Mouse (Mus musculus): ENCODE data around the gene Mgat4e.
"Not testable (repeated sequence)": the region's sequence is repeated elsewhere in the genome, so short reads cannot be mapped to it uniquely, and the experiment has no call there.

Mgat4e gene

DNA sequence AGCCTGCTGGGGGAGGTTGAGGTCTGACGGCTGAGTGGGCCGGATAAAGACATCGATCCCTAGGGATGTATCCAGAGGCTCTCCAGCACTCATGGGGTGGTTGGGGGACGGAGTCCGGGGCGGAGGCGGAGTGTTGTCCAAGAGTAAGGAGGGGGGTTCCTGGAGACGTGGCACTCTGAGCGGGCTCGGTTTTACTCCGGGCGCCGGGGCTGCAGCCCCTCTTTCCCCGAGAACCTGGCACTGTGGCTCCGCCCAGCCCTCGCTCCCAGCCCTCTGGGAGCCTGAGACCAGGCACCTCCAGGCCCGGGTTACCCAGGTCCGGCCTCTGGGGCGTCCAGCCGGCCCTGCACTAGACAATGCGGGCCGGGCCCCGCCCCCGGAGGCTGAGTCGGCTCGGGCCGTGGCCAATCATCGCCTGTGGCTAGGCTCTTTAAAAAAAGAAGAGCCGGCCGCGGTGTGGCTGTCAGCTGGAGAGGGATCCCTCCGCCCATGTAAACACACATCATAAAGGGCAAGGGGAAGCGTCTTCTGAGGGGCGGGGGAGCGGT, 7.3 kb upstream of the Mgat4e start:
- intact Hi-C loops (cut with DNase I), result no loop called here

DNA sequence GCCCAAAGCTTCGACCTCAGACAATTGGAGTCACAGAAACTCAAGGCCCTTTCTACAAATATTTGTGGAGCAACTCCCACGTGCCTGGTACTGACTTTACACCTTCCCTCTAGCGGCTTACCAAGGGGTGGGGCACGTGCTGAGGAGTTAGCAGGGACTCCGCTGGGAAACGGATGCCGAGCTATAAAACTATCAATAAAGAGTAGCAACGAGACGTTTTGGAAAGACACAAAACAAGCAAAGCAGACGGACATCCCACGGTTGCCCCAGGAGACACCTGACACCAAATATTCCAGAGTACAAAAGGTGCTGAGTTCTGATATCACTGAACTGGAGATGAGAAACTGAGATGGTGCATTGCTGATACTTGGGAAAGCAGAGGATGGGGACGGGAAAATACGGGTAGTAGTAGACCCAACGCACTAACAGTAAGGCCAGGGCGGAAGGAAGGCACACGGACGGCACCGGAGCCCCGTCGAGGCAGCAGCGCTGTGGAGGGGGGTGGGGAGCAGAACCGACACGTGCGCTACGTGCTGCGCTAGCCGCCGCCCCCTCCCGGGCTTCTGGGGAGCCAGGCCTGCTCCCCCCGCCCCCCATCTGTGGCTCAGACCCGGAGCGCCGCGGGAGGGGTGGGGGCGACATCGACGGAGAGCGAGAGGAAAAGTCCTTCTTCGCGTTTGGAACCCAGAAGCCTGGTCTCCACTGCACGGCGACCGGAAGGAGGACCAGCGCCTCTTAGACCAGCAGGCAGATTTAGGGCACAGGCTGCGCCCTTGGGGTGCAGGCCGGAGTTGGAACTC, 6.6 kb upstream of the Mgat4e start:
- intact Hi-C loops (cut with DNase I), result no loop called here

DNA sequence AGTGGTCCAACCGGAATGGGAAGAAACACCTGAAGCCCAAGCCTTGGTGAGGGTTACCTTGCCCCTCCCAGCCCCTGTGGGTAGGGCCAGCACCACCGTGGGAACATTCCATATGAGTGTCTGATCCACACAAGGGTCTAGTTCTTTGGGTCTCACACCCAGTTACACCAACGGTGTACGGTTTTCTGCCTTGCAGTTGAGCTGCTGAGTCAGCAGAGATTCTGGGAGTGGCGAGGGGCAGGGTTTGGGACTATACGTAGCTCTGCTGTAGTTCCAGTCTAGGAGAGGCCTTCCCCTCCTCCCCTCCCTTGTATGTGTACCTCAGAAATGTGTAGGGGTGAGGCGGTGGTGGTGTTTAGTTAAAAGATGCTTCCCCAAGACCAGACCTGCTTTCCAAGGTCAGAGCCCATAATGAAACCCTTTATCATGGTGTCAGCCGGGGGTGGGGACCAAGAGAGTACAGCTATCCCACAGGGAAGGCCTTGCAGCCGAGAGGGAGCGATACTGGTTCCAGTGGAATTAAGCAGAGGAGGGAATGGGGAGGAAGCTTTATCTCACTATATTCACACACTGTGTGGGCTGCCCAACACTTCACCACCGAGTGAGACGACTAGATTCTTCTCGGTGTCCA, 5.9 kb upstream of the Mgat4e start:
- intact Hi-C loops (cut with DNase I), result no loop called here

DNA sequence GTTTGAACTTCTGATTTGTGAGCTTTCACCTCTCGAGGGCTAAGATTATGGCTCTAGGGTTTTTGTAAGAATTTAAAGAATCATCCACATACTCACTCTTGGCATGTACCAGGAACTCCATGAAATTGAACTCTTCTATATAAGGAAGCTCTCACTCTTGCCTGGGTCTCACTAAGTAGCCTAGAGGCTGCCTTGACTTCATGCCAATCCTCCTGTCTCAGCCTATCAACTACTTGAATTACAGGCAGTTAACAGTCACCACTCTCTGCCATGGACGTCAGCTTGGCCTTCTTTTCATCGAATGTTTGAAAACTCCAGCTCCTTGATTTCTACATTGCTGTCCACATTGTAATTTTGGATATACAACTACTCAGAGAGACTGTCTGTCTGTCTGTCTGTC, 2.9 kb upstream of the Mgat4e start:
- intact Hi-C loops (cut with DNase I), result no loop called here

DNA sequence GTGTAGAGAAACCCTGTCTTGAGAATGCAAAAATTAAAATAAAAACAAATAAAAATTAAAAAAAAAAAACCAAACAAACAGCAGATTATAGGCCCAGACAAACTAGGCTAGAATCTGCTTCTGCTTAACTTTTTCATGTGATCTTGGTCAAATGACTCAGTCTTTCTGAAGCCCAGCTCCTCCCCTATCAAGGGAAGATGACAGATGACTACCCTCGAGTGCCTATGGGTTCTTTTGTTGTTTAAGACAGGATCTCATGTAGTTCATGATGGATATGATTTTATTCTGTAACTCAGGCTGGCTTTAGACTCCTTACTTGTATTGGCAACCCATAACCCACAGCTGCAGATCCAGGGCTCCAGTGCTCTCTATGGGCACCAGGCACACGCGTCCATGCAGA, 2.4 kb upstream of the Mgat4e start:
- intact Hi-C loops (cut with DNase I), result no loop called here

DNA sequence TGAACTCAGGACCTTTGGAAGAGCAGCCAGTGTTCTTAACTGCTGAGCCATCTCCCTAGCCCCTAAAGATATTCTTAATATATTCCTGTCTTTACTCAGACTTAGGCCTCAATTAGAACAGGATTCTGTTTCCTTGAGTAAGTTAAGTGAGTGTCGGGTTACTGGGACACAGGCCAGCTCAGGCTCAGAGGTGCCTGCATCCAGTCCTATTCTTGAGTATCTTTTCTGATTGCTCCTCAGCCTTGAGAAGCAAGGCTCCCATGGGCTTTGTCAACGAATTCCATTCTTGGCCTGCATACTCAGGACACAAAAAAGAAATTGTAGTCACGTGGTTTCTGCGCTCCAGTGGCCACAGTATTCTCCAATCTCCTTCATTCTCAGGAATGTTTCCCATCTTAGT, 1.3 kb downstream of the Mgat4e start:
- intact Hi-C loops (cut with DNase I), result no loop called here

DNA sequence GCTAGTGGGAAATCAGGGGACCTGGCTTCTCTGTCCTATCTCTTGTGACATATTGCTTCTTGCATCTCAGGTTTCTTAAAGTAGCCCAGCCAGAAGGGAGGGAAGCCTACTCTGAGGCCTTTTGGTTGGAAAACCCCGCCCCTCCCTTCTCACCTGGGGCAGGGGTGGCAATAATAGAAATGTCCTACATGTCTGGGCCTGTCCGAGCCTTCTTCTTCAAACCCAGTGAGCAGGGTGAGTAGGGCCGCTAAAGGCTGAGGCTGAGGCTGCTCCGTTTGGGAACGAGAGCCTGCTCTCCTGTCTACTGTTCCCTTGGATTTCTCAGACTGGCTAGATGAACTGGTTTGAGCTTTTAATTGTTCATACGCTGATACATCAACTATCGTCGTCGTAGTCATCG, 8.9 kb downstream of the Mgat4e start:
- intact Hi-C loops (cut with DNase I), result no loop called here

DNA sequence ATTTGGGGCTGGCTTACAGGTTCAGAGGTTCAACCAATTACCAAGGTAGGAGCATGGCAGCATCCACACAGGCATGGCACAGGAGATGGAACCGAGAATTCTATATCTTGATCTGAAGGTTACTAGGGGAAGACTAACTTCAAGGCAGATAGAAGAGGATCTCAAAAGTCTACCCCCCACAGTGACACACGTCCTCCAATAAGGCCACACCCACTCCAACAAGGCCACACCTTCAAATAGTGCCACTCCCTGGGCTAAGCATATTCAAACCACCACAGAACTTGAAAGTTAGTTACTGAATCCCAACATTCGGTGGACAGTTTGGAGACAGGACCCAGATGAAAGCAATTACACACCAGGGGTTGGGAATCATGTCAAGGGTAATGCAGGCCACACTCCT, 14.0 kb downstream of the Mgat4e start:
- intact Hi-C loops (cut with DNase I), result no loop called here

DNA sequence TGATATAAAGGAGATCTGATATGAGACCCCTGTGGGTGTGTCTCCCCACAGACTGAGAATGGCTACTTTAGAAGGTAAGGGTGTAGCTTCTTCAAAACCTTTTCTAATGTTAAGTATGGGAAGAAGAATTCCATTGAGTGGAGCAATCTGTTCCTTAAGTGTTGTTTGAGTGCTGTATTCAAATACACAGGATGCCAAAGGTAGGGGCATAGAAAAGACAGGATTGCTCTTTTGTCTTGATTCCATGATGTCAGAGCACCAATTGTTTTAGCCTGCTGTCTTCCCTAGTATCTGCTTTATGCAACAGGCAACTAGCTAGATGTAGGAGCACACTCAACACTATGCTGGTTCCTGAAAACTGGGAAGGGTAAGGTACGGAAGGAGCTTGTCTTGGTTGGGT, 14.4 kb downstream of the Mgat4e start:
- intact Hi-C loops (cut with DNase I), result no loop called here

DNA sequence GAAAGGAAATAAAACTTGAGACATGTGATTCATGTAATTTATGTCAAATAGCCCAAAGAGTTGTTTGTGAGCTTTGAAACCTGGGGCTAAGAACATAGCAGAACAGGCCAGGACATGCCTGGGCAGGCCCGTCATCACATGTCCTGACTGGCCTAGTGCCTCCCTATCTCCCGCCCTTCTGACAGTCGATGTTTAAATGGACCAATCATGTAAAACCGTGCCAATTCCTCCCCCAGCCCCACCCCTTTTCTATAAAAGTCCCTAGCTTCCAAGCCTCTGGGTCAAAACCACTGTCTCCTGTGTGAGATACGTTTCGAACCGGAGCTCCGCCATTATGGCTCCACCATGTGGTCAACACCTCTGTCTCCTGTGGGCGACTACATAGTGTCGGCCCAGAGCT, 15.8 kb downstream of the Mgat4e start:
- intact Hi-C loops (cut with DNase I), result not testable (repeated sequence)

DNA sequence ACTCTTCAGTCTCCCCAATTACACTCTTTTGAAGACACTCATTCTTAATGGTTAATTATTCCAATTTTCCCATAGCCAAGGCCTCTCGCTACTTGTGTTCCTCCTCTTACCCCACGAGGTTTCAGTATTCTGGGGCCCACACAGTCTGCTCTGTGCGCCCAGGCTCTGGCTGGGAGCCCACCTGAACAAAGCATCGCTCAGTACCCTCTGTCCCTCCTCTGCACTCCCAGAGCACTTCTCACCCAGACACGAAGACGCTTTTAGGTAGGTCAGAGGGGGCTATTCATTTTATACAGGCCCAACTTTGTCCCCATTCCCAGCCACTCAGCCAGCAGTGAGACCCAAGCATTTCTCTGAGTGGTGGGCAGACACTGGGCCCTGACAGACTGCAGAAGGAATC, 18.9 kb downstream of the Mgat4e start:
- intact Hi-C loops (cut with DNase I), result no loop called here

DNA sequence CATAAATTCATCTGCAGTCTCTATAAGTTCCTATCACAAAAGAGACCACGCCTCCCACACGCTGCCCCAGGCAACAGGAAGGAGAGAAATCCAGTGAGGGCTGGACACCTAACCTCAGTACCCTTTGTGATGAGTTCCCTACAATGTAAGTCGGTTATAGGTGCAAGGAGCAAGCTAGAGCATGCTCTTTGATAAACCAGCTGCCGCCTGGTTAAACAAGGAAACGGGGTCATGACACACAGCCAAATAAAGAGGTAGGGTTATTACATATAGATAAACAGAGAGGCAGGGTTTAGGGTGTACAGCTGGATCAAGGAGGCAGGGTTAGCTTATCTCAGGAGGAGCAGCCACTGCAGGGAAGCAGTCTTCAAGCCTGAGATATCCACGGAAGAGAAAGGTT, 22.7 kb downstream of the Mgat4e start:
- intact Hi-C loops (cut with DNase I), result no loop called here

DNA sequence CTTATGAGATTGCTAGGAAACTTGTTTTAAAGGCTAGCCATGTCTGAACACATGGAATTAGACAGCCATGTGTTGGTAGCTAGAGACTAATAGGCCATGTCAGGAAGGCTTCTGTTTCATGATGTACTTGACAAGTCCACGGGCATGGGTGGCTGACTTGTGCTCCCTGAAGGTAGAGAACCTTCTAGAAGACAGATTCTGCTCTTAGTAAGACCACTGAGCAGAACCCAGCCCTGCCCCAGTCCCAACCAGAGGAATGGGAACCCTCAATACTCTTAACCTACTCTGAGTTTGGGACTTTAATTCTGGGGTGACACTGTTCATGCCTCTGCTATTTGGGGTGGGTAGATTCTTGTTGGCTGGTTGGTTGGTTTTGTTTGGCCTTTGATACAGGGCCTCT, 24.5 kb downstream of the Mgat4e start:
- intact Hi-C loops (cut with DNase I), result no loop called here

DNA sequence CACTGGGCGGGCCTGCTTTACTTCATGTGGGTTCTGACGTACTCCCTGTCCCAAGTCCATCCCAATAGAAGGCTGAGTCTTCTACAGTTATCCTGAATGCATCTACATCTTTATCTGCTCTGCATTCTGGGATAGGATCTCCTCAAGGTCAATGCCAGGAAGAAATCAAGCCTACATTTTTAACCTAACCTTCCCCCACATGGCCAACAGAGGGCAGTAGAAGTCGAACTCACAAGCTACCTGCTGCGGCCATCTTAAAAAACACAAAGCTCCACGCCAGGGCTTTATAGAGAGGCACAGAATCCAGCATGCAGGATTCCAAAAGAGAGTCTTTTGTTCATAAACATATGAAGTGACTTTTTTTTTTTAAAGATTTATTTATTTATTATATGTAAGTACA, 25.1 kb downstream of the Mgat4e start:
- intact Hi-C loops (cut with DNase I), result loop anchor here (5.0 kb wide), 2 partner anchors 68 to 83 kb away; no protein-coding TSS in a partner anchor

DNA sequence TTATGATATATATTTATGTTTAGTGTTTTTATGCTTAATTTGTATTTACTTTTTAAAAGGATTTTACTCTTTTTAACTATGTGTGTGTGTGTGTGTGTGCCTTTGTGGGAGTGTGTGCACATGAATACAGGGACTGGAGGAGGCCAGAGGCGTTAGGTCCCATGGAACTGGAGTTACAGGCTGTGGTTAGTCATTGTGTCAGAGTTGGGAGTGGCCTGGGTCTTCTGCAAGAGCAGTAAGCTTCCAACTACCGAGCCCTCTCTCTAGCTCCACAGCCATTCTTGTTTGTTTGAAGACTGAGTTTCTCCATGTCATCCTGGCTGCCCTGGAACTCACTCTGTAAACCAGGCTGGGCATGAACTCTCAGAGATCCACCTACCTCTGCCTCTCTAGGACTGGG, 27.2 kb downstream of the Mgat4e start:
- intact Hi-C loops (cut with DNase I), result loop anchor here (5.0 kb wide), 2 partner anchors 70 to 85 kb away; no protein-coding TSS in a partner anchor

DNA sequence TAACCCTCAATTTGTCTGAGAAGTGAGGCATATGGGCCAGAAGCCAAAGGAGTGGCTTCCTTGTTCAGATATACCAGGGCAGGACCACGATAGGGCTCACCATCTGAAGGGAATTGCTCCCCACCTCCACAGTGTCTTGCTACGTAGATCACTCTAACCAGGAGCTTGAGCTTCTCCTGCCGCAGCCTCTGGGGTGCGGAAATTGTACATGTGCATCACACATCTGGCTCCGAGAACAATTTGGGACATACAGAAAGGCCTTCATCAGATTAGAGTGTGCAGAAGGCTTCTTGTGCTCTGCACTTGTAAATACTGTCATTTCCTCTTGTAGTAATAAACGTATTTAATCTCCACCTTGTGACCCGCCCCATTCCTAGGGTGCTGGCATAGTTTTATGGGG, 28.3 kb downstream of the Mgat4e start:
- intact Hi-C loops (cut with DNase I), result loop anchor here (5.0 kb wide), 2 partner anchors 71 to 86 kb away; no protein-coding TSS in a partner anchor

DNA sequence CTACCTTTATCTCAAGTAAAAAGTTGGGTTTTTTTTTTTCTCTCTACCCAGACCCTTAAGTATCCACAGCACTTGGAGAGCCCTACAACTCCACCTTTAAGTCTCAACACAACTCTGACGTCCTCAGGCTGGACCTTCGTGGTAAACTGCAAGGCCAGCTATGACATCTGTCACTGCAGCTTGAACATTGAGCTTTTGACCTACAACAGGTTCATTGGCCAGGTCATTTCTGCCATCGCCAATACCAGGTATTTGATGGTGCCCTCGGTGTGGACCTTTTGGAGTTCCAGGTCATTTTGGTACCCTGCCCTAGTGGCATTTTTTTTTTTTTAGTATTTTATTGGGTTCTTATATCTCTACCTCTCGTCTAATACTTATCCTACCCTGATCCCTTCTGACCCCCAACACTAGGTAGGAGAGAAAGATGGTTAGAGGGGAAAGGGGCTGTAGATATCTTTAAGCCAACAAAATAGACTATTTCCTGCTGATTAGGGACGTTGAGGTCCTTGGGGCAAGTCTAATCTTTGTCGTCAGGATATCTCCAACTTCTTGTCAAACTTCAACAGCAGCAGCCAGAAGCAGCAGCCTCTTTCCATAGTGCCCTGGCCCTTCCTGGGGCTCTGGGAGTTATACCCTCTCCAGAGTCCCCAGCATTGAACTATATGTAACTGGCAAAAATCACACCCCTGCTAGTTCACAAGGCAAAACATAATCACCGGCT, 29.3 kb downstream of the Mgat4e start:
- intact Hi-C loops (cut with DNase I), result loop anchor here (5.0 kb wide), 2 partner anchors 72 to 87 kb away; no protein-coding TSS in a partner anchor

DNA sequence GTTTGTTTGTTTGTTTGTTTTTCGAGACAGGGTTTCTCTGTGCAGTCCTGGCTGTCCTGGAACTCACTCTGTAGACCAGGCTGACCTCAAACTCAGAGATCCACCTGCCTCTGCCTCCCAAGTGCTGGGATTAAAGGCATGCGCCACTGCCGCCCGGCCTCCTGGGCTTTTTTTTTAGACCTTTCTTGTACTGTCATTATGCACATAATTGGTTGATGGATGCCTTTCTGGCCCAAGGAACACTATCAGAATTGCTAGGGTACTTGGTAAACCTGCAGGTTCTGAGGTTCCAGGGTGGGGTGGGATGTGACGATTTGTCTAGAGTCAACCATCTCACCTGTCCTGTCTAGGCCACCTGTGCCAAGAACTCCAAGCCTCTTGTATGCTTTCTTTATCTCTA, 30.3 kb downstream of the Mgat4e start:
- intact Hi-C loops (cut with DNase I), result not testable (repeated sequence)

DNA sequence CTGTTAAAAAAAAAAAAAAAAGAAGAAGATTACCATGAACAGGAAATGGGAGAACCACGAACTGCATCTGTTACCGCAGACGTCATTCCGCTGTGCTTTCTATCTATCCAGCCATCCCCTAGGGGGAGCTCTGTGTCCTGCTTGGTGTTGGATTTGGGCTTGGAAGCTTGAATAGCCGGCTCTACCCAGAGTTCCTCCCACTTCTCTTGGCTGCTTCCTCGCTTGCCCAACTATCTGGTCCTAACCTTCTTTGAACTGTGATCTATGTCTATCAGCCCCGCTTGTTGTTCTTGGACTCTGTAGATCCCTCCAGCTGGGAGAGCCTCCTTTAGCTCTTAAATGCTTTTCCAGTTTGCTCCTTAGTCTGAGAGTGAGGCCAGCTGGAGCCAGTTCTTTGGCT, 30.8 kb downstream of the Mgat4e start:
- intact Hi-C loops (cut with DNase I), result no loop called here

DNA sequence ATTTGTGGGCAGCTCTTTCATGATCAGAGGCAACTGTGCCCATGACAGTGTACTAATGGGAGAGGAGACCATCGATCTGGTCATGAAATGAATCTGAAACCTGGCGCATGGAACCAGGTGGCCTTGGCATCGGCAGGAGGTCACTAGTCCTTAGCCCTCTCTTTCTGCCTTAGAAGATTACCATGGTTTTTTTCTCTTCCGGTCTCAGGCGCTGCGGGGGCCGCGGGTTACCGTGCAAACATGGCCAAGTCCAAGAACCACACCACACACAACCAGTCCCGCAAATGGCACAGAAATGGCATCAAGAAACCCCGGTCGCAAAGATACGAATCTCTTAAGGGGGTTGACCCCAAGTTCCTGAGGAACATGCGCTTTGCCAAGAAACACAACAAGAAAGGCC, 31.6 kb downstream of the Mgat4e start:
- intact Hi-C loops (cut with DNase I), result not testable (repeated sequence)

DNA sequence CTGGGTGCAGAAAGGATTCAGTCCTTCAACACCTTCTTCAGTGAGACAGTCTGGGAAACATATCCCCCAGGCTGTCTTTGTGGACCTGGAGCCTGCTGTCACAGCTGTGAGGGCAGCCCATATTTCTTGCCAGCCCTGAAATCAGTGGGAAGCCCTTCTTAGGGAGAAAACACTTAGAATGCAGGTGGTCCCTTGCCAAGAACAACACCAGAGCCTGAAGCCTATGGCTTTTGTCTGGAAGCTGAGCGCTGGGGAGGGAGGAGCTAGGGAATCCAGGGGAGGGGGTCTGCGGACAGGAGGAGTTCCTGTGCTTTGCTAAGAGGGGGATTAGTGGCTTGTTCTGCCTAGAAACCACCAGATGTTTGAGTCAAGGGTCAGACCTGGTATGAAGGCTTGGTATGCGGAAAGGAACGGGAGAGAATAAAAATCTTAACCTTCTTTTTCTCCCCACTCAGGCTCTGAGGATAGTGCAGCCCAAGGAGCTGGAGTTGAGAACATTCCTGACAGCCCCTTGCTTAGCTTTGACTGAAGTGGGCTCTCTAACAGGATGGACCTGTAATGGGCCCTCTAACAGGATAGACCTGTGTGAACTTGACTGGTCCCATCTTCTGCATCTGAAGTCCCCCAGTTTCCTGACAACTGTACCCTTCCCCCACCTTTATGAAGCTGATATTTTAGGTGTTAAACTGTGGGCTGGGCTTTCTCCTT, 32.8 kb downstream of the Mgat4e start:
- intact Hi-C loops (cut with DNase I), result no loop called here

All from adrenal gland (tissue).